Mouse (Mus musculus): ENCODE results near the gene Myog. TPM values are rescaled to one million over a fixed set of nuclear protein-coding genes. Genes with fewer than 3 reads are reported as not detected.

The Myog gene
- total RNA-seq, 2 experiments from 2014 or later = not detected

DNA sequence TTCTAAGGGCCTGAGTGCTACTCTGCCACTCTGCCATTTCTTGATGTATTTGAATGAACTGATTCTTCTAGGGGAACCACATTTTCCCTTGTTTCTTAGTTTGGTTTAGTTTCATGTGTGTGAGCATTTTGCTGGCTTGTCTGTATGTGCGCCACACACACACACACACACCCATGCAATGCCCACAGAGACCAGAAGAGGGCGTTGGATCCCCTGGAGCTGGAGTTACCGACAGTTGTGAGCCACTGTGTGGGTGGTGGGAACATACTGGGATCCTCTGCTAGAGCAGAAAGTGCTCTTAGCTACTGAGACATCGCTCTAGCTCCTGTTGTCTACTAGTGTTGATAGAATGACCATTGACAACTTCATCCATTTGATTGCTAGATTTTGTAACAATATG is 8.2 kb upstream of the Myog start:
- DNase-seq (ENCODE audit: low spot score in 2 of 2) = no peak
- intact Hi-C loops (cut with DNase I) = no loop called here

DNA sequence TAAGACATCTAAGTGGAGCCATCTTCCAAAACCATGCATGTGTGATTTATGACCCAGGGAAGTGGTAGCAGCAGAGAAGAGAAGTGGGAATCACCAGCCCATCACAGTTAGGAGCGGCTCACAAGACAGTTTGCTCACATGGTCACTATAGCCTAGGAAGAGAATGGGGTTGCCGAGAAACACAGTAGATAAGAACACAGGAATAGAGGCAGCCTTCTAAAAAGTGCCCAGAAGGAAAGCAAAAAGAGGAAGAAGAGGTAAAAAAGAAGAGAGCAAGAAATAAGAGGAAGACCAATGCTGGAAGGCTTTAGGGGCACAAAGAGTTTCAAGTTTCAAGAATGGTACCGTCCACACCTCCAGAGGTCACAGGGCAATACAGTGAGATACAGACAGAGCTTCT is 7.4 kb upstream of the Myog start:
- no peak for DNase-seq (ENCODE audit: low spot score in 2 of 2)
- intact Hi-C loops (cut with DNase I) = no loop called here

DNA sequence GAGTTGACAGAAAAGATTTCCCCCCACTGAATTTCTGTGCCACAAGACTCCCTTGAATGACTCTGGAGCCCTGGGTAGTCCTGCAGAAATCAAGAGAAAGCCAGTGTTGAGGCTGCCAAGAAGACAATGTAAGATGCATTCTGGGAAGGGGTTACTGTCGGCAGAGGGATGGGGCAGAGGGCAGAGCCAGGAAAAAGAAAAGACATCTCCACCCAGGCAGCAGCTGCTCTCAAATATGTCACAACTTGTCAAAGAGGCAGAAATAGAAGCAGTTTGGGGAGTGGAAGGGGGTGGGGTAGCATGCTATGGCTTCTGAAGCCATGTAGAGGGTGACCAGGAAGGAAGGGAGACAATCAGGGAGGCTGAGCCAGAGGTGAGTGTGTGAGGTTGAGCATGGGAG is 6.7 kb upstream of the Myog start:
- intact Hi-C loops (cut with DNase I) = no loop called here
- no peak for DNase-seq (ENCODE audit: low spot score in 2 of 2)

DNA sequence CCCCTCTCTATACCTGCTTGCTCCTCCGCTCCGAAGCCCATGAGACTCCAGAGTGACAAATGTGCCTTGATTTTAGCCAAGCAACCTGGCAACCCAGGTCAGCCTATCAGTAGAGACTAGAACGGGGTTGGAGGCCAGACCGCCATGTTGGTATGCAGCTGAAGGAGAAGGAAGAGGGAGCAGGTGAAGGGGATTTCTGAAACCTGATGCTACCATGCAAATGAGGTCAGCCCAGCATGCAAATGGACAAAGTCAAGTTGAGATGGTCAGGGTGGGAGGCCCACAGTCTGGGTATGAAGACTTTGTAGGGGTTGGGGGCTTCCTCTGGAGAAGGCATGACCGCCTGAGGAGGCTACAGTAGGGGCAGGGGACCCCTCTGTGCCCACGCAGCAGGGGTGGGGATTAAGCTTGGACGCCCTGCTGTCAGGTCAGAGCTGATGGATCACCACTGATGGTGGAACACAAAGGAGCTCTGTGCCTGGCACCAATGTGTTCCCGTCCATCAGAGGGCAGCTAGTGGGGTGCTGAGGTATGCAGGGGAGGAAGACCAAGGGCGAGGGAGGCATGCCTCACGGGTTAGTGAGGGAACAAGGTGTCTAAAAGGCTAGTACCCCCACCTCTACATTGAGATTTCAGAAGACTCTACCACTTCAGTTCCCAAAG is 4.2 kb upstream of the Myog start:
- intact Hi-C loops (cut with DNase I) = no loop called here
- no peak for DNase-seq (ENCODE audit: low spot score in 2 of 2)

DNA sequence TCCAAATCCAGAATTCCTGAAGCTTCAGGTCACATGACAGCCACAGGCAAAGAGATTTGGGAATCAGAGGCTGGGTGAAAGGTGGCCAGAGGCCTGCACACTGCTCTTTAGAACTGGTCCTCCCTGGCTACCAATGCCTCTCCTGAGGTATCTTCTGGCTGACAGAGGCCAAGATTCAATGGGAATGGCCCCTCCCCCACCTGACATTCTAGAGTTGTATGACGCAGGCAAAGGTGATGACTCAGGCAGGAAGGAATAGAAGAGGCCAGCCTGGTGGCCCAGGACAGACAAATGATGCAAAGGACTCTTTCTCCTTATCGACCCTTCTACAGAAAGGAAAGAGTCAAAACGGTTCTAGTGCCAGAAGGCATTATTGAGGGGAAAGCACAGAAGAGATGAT is 1.6 kb upstream of the Myog start:
- intact Hi-C loops (cut with DNase I) = no loop called here
- no peak for DNase-seq (ENCODE audit: low spot score in 2 of 2)

DNA sequence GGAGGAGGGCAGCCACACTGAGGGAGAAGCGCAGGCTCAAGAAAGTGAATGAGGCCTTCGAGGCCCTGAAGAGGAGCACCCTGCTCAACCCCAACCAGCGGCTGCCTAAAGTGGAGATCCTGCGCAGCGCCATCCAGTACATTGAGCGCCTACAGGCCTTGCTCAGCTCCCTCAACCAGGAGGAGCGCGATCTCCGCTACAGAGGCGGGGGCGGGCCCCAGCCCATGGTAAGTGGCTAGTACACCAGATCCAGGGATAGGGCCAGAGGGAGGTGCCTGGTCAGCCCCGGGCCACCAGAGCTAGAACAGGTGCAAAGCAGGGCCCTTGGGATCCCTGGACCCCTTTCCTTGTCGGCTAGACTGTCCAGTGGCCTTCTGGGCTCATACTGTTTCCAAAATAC is 511 bp downstream of the Myog start:
- intact Hi-C loops (cut with DNase I) = no loop called here
- no peak for DNase-seq (ENCODE audit: low spot score in 2 of 2)

DNA sequence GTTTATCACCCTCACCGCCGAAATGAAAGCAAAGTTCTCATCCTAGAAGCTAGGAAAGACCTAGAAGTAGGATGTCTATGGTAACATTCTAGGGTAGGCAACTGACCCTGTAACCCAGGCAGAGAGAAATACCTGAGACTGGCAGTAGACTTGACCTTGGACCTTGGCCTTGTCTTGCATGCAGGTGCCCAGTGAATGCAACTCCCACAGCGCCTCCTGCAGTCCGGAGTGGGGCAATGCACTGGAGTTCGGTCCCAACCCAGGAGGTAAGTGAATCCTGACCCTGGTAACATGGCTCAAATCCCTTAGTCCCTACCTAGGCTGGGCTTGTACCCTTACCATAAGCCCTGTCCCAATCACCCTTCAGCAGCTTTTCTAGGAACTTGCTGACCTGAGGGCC is 1.1 kb downstream of the Myog start:
- no peak for DNase-seq (ENCODE audit: low spot score in 2 of 2)
- intact Hi-C loops (cut with DNase I) = no loop called here

DNA sequence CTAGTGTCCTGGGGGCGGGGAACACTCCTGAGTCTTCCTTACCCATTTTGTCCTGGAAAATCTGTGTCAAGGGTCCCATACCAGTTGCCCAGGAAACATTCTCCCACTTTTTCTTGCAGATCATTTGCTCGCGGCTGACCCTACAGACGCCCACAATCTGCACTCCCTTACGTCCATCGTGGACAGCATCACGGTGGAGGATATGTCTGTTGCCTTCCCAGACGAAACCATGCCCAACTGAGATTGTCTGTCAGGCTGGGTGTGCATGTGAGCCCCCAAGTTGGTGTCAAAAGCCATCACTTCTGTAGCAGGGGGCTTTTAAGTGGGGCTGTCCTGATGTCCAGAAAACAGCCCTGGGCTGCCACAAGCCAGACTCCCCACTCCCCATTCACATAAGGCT is 1.8 kb downstream of the Myog start:
- intact Hi-C loops (cut with DNase I) = no loop called here
- no peak for DNase-seq (ENCODE audit: low spot score in 2 of 2)

DNA sequence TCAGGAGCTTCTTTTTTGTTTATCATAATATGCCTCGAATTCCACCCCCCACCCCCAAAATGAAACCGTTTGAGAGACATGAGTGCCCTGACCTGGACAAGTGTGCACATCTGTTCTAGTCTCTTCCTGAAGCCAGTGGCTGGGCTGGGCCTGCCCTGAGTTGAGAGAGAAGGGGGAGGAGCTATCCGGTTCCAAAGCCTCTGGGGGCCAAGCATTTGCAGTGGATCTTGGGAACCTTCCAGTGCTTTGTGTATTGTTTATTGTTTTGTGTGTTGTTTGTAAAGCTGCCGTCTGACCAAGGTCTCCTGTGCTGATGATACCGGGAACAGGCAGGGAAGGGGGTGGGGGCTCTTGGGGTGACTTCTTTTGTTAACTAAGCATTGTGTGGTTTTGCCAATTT is 2.3 kb downstream of the Myog start:
- DNase-seq (ENCODE audit: low spot score in 2 of 2) = no peak
- intact Hi-C loops (cut with DNase I) = no loop called here

DNA sequence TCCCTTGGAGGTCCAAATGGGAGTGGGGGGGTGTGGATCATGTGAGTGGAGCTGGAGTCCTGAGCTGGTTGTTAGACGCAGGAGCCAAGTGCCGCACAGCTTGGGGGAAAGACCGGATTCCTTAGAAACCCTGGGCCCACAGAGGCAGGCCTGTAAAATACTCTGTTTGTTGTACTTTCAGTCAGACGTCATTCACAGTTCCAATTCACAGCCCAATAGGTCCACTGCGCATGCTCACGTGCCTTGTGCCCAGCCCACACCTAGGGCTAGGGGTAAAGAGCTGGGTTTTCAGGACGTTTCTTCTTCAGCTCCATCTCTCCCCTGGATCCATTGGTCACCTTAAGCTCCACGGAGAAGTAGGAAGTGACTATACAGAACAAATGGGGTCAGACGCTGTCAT is 2.8 kb downstream of the Myog start:
- no peak for DNase-seq (ENCODE audit: low spot score in 2 of 2)
- intact Hi-C loops (cut with DNase I) = no loop called here

DNA sequence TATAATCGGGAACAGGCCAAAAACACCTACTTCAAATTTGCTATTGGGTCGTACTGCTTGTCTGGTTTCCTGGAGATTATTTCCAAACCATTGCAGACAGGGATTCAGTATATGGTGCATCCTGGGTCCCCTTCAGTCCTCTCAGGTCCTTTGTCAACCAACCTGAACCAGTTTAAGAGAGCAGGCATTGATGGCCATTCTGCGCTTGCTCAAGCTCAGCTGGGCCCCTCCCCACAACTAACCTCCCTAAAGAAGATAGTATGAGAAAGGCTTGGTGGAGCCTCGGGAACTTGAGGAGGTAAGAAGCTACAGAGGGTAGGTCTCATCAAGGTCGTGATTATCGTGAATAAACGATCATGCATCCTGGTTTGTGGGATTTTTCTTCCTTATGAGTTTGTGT is 3.5 kb downstream of the Myog start:
- intact Hi-C loops (cut with DNase I) = no loop called here
- no peak for DNase-seq (ENCODE audit: low spot score in 2 of 2)

DNA sequence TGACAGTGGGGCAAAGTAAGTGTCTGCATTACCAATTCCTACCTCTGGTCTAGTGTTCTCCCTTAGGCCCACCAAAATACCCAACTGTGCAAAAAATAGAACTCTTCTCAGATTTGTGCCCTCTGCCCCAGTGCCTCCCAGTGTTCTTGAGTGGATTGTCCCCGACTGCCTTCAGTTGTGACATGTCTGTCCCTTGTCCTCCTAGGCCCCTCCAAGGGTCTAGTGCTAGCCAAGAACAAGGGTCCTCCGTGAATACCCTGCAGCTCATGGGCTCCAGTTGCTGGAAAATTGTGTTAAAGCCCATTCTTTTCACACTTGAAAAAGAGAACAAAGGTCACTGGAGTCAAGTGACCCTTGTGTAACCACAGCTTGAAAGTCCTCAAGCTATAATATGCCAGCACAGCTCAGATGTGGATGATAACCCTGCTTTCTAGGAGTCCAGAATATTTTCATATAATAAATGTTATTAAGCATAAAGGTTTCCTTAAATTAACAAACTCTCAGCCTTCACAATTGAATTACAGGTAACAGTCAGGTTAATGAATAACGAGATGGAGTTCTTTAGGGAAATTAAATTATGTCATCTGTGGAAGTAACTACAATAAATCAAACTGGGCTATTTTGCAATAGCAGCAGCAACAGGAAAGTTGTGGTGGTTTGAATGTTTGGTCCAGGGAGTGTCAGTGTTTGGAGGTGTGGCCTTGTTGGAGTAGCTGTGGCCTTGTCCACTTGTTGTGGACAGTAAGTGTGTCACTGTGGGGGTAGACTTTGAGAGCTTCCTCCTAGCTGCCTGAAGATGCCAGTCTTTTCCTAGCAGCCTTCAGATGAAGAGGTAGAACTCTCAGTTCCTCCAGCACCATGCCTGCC is 4.2 kb downstream of the Myog start:
- intact Hi-C loops (cut with DNase I) = no loop called here
- no peak for DNase-seq (ENCODE audit: low spot score in 2 of 2)

DNA sequence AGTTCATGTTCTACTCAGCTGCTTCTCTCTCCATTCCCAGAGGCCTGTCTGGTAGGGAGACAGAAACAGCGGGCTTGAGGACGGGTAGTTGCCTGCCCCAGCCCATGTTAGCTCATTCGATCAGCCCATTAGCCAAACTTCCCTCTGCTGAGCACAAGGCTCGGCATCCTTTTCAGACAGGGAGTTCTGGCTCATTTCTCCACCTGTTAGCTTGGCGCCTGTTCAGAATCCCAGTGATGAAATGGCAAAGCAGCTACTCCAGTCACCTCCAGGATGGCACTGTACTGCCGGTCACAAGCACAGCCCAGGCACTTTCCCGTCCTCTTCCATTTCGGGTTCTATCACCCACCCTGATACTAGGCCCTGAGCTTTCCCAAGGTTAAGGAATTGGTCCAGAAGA is 7.5 kb downstream of the Myog start:
- no peak for DNase-seq (ENCODE audit: low spot score in 2 of 2)
- intact Hi-C loops (cut with DNase I) = no loop called here

DNA sequence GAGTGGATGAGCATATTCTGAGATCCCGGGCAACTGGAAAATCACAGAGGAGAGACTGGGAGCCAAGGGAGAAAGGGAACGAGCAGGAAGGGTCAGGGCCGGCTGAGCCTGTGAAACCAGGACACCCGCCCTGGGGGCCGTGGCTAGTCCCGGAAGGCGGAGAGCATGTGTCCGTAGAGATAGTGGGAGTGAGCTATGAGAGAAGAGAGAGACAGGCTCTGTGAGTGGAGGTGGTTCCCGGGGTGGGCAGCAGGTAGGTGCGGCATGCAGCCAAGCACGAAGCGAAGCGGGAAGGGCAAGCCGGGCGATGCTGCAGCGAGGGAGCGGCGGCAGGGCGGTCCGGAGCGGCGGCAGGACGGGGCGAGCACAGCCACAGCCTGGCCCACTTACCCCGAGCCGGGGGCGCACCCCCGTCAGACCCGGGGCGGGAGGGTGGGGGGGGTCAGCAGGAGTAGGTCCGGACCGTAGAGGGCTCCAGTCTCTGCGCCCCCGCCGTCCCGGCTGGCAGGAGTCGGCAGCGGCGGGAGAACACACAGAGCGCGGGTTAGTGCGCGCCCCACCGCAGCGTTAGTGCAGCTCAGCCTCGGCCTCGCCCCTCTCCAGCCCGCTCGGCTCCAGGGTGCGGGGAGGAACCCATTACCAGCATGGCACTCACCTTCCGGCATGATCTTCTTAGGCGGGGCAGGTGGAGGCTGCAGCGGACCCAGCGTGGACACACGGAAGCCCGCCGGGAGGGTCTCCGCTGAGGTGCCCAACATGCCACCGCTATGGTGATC is 9.0 kb downstream of the Myog start:
- intact Hi-C loops (cut with DNase I) = no loop called here
- peak in 1 of 2 experiments; percentile 28 for DNase-seq (ENCODE audit: low spot score in 2 of 2)

DNA sequence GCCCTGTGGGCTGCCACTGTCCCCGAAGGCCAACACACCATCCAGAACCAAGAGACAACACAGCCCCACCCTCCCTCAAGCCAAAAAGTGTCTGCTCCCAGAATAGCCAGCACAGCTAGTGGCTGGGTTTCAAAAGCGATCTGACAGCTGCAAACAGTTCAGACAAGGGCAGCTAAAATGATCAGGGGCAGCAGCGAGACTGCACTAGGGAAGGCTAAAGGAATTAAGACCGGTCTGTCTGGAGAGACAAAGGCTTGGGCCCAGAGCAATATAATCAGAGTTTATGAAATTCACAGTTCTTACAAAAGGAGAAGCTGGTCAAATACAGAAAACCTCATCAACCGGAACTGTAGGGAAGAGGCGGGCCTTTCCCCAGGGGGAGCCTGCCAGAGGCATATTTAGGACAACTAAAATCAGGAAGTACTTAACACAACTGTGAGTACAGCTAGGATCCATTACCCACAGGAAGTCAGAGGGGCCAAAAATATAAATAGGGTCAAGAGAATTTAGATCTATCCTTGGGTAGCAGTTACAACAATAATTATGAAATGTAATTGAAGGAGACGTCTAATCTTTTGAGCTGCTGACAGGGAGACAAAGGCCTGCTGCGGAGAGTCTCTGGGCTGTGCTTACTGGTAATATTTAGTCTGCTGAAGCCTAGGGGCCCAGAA is 12.9 kb downstream of the Myog start:
- intact Hi-C loops (cut with DNase I) = no loop called here
- peak; percentile 22 to 24 for DNase-seq (ENCODE audit: low spot score in 2 of 2)

DNA sequence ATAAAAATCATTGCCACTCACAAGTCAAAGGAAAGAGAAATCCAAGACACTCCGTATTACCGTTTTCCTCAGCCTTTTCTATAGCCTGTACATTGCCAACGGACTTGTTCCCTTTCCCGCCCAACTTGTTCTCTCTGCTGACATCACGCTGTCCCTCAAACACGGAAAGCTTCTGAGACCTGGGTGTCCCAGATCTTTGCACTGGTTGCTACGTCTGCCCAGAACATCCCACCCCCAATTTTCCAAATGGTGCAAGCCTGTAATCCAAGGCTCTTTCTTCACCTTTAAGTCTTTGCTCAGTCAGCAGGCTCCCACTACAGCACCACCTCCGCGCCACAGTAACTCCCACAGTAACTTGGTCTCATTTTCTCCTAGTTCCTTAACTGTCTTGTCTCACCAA is 15.2 kb downstream of the Myog start:
- intact Hi-C loops (cut with DNase I) = no loop called here
- peak; percentile 18 to 24 for DNase-seq (ENCODE audit: low spot score in 2 of 2)

DNA sequence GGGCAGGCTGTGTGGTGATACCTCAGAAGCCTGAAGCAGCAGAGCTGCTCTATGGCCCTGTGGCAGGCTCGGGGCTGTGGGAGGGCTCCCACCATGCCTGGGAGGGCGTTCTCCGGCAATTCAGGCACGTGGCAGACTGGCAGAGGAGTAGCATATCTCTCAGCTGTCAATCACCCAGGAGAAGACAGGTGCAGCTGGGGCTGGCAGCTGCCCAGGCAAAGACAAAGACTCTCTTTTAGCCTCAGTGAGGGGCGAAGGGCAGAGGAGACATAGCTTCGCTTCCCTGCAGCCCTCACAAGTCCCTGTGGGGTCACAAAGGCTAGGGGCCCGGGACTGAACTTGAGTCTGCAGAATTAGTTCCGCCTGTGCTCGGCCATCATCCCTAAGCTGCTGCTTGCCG is 17.6 kb downstream of the Myog start:
- DNase-seq (ENCODE audit: low spot score in 2 of 2) = no peak
- intact Hi-C loops (cut with DNase I) = no loop called here

DNA sequence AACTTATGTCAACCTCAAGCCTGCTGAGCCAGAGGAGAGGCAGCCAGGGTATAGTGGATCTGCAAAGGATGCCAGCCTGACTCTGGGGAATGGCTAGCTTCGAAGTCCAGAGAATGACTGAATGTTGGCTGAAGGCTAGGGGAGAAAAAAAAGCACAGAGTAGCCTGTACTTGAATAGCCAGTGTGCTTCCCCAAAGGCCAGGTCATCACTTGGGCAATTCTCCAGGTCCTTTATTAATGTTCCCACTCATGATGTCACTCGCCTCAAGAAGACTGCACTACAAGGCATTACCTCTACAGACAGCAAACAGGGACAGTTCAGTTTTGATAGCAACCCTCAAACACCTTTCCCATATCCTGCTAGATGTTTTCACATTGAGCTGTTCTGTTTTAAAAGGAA is 20.5 kb downstream of the Myog start:
- intact Hi-C loops (cut with DNase I) = no loop called here
- DNase-seq (ENCODE audit: low spot score in 2 of 2) = no peak

DNA sequence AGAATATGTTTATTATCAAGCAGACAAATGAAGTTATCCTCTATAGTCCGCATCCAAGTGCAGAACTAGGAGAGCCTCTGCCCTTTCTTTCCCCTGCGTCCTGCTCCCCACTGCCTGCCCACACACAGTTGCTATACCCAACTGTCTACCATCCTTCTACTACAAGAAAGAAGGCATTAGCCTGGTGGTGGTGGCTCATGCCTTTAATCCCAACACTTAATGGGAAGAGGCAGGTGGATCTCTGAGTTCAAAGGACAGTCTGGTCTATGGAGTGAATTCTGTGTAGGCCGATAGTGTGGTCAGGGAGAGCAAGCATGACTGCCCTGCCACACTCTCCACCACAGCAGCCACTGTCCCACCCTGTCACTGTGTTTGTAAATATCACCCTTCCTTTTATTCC is 20.9 kb downstream of the Myog start:
- intact Hi-C loops (cut with DNase I) = no loop called here
- DNase-seq (ENCODE audit: low spot score in 2 of 2) = no peak

DNA sequence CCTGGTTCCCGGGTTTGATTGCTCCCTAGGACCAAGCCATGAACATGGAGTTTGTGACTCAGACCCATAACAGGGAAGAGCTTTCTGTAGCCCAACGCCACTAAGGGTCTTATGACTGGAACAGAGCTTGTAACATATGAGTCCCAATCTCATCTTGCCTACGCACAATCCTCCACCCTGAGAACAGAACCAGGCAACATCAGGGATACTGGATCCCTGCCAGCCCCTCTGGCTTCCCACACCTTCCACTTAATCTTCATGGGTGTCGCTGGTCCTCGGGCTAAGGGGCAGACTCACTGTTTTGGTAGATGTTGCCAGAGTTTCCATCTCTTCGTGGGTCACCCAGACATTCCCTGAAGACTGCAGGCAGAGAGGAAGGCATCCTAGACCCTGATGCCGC is 22.0 kb downstream of the Myog start:
- no peak for DNase-seq (ENCODE audit: low spot score in 2 of 2)
- intact Hi-C loops (cut with DNase I) = no loop called here
